Mouse (Mus musculus): ENCODE results near the gene Tgtp1. TPM values are rescaled to one million over a fixed set of nuclear protein-coding genes. Genes with fewer than 3 reads are reported as not detected.

Gene Tgtp1
- 7.1 TPM for polyA plus RNA-seq (2014; fragmentation: Illumina TruSeq; extraction: RNeasy Lipid Tissue Mini Kit (QIAGEN cat#74804); ENCODE audit: low read depth, low replicate concordance)

DNA sequence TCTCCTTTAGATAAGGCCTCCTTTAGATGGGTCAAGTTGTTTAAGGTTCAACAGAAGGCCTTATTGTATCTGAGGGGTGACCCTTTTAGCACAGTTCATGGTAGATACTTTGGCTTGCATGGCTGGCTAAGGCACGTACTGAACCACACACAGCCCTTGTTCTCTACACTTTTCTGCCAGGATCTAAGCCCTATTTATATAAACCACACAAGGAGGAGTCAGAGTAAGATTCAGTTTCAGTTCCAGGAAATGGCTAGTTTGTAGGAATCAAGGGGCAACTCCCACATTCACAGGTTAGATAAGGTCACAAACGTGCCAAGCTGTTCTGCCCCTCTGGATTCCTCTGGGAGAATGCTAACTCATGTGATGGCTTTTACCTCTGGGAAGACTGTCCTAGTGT is at the start of gene Tgtp1:
Gene Tgtp1 (minus strand): TSS at position 155 of the 400 bp plus-strand sequence.

DNA sequence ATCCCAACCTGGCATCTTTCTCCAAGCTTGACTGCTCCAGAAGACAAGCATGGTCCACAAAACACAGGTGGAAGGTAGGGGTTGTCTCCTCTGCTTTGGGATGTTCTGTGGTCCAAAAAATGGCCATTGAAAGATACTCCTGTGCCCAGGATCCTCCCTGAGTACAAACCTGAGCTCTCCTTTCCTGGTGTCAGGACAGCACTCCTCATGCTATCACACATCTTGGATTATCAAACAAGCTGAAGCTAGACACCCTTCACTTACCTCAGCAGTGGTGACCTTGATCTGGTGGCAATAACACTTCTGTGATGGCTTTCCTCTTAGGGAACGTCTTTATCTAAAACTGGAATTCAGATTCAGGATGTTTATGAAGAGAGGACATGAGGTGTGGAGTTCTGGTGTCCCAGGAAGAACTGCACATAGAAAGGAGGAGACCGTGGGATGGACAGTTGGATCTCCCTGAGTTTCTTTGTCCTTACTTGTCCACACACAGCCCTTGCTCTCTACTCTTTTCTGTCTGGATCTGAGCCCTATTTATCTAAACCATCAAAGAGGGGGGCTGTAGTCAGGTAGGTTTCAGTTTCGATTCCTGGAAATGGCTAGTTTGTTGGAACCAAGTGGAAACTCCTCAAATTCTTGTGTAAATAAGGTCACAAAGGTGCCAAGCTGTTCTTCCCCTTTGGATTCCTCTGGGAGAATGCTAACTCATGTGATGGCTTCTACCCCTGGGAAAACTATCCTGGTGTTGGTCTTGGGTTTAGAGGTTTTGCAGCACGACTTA is 2.0 kb downstream of the Tgtp1 start, which contains the start of gene Gm12185:
Gene Gm12185 (minus strand): TSS at position 487 of the 781 bp plus-strand sequence.

DNA sequence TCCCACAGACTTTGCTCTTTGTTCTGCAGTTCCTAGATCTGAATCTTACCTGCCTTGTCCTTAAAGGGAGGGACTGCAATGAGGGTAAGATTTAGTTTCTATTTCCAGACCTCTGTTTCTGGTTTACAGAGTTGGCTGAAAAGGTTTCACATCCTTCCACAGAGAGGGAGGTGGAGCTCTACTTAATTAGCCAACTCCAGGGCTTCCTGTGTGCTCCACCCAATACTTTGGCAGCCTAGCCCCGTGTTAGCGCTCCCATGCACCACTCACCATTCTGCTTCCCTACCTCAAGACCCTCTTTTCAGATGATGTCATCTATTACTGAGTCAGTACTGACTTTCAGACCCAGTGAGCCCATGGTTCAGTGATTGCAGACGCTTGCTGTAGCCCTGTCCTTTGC is 14.7 kb downstream of the Tgtp1 start, which contains the start of gene 9930111J21Rik1:
Gene 9930111J21Rik1 (minus strand): TSS at position 148 of the 400 bp plus-strand sequence.

DNA sequence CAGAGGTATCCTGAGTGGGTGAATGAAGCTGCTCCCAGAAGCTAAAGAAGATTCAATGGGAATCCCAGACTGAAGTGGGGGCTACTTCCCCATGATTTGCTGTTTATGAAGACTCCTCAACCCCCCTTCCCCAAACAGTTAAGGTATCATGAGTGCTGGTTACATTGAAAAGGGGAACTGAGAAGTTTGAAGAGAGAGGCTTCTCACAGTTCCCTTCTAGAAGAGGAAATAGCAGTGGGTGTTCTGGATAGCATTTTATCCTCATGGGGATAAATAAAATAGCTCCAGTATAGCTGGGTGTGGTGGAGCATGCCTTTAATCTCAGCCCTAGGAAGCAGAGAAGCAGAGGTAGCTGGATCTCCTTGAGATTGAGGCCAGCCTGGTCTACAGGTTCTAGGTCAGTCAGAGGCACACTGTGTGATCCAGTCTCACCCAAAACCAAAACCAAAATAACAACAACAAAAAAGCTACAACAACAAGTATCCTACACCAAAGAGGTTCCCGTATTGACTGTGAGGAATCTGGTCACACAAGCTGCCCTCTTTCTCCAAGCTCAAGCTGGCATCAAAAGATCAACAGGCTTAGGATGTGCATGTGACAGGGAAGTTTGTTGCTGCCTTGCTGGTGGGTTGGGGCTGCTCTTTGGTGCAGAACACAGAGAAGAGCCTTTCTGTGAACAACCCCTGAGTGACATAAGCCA is 15.6 kb downstream of the Tgtp1 start, which contains the start of gene Olfr56:
Gene Olfr56 (plus strand): TSS at position 650 of the 700 bp plus-strand sequence.

DNA sequence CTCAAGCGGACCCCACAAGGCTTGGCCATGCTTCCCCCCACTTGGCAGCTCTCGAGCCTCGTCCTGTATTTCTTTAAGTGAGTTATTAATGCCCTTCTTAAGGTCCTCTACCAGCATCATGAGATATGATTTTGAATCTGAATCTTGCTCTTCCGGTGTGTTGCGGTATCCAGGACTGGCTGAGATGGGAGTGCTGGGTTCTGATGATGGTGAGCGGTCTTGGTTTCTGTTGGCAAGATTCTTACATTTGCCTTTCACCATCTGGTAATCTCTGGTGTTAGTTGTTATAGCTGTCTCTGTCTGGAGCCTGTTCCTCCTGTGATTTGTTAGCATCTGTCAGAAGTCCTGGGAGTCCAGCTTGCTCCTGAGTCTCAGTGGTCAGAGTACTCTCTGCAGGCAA is 47.9 kb downstream of the Tgtp1 start, which contains the start of gene Psme2b:
Gene Psme2b (minus strand): TSS at position 101 of the 400 bp plus-strand sequence.

Other genes starting within 250 kb of the Tgtp1 start
- gene Rack1, start 193.8 kb downstream of the Tgtp1 start, polyA plus RNA-seq (2014; fragmentation: Illumina TruSeq; extraction: RNeasy Lipid Tissue Mini Kit (QIAGEN cat#74804); ENCODE audit: low read depth, low replicate concordance), result 454 TPM
- gene Trim41, start 176.8 kb downstream of the Tgtp1 start, polyA plus RNA-seq (2014; fragmentation: Illumina TruSeq; extraction: RNeasy Lipid Tissue Mini Kit (QIAGEN cat#74804); ENCODE audit: low read depth, low replicate concordance), result 20.6 TPM
- 30.1 TPM for gene Trim7, start 168.0 kb downstream of the Tgtp1 start, polyA plus RNA-seq (2014; fragmentation: Illumina TruSeq; extraction: RNeasy Lipid Tissue Mini Kit (QIAGEN cat#74804); ENCODE audit: low read depth, low replicate concordance)
- gene Gm12184, start 167.5 kb downstream of the Tgtp1 start, polyA plus RNA-seq (2014; fragmentation: Illumina TruSeq; extraction: RNeasy Lipid Tissue Mini Kit (QIAGEN cat#74804); ENCODE audit: low read depth, low replicate concordance), result 9.5 TPM
- gene Irgm1, start 122.5 kb downstream of the Tgtp1 start, polyA plus RNA-seq (2014; fragmentation: Illumina TruSeq; extraction: RNeasy Lipid Tissue Mini Kit (QIAGEN cat#74804); ENCODE audit: low read depth, low replicate concordance), result 21.4 TPM
- 0.58 TPM for gene Gm5431, start 92.0 kb downstream of the Tgtp1 start, polyA plus RNA-seq (2014; fragmentation: Illumina TruSeq; extraction: RNeasy Lipid Tissue Mini Kit (QIAGEN cat#74804); ENCODE audit: low read depth, low replicate concordance)
- 2.5 TPM for gene Psme2b, start 48.0 kb downstream of the Tgtp1 start, polyA plus RNA-seq (2014; fragmentation: Illumina TruSeq; extraction: RNeasy Lipid Tissue Mini Kit (QIAGEN cat#74804); ENCODE audit: low read depth, low replicate concordance)
- gene Olfr56, start 15.3 kb downstream of the Tgtp1 start, polyA plus RNA-seq (2014; fragmentation: Illumina TruSeq; extraction: RNeasy Lipid Tissue Mini Kit (QIAGEN cat#74804); ENCODE audit: low read depth, low replicate concordance), result not detected
- 2.9 TPM for gene 9930111J21Rik1, start 14.8 kb downstream of the Tgtp1 start, polyA plus RNA-seq (2014; fragmentation: Illumina TruSeq; extraction: RNeasy Lipid Tissue Mini Kit (QIAGEN cat#74804); ENCODE audit: low read depth, low replicate concordance)
- 0.26 TPM for gene Gm12185, start 1.9 kb downstream of the Tgtp1 start, polyA plus RNA-seq (2014; fragmentation: Illumina TruSeq; extraction: RNeasy Lipid Tissue Mini Kit (QIAGEN cat#74804); ENCODE audit: low read depth, low replicate concordance)
- 6.3 TPM for gene 9930111J21Rik2, start 57.1 kb upstream of the Tgtp1 start, polyA plus RNA-seq (2014; fragmentation: Illumina TruSeq; extraction: RNeasy Lipid Tissue Mini Kit (QIAGEN cat#74804); ENCODE audit: low read depth, low replicate concordance)
- gene Tgtp2, start 70.0 kb upstream of the Tgtp1 start, polyA plus RNA-seq (2014; fragmentation: Illumina TruSeq; extraction: RNeasy Lipid Tissue Mini Kit (QIAGEN cat#74804); ENCODE audit: low read depth, low replicate concordance), result 10.2 TPM
- 3.8 TPM for gene Ifi47, start 82.4 kb upstream of the Tgtp1 start, polyA plus RNA-seq (2014; fragmentation: Illumina TruSeq; extraction: RNeasy Lipid Tissue Mini Kit (QIAGEN cat#74804); ENCODE audit: low read depth, low replicate concordance)
- 5.0 TPM for gene Olfr1396, start 120.7 kb upstream of the Tgtp1 start, polyA plus RNA-seq (2014; fragmentation: Illumina TruSeq; extraction: RNeasy Lipid Tissue Mini Kit (QIAGEN cat#74804); ENCODE audit: low read depth, low replicate concordance)
- not detected for gene Olfr1395, start 148.1 kb upstream of the Tgtp1 start, polyA plus RNA-seq (2014; fragmentation: Illumina TruSeq; extraction: RNeasy Lipid Tissue Mini Kit (QIAGEN cat#74804); ENCODE audit: low read depth, low replicate concordance)
- gene Olfr1394, start 160.2 kb upstream of the Tgtp1 start, polyA plus RNA-seq (2014; fragmentation: Illumina TruSeq; extraction: RNeasy Lipid Tissue Mini Kit (QIAGEN cat#74804); ENCODE audit: low read depth, low replicate concordance), result not detected
- 34.1 TPM for gene Btnl9, start 193.0 kb upstream of the Tgtp1 start, polyA plus RNA-seq (2014; fragmentation: Illumina TruSeq; extraction: RNeasy Lipid Tissue Mini Kit (QIAGEN cat#74804); ENCODE audit: low read depth, low replicate concordance)
- gene Zfp62, start 209.1 kb upstream of the Tgtp1 start, polyA plus RNA-seq (2014; fragmentation: Illumina TruSeq; extraction: RNeasy Lipid Tissue Mini Kit (QIAGEN cat#74804); ENCODE audit: low read depth, low replicate concordance), result 28.4 TPM

Data from heart, adult 10 weeks (tissue).